Mouse (Mus musculus) liver, embryonic 14.5 days (tissue): ENCODE results near the gene Ssx2ip. TPM values are rescaled to one million over a fixed set of nuclear protein-coding genes. Genes with fewer than 3 reads are reported as not detected.

Experiments used
- ATAC-seq: fragments of 200-750 bp; cut with Nextera tagmentation; 2 replicates; pipeline ENCODE4 v1.8.0; 2017; ENCODE audit warnings: moderate number of reproducible peaks, mild to moderate bottlenecking, moderate library complexity; ENCODE audit not compliant: insufficient read depth
- DNase-seq, 3 experiments: peaks; one replicate each; pipeline ENCODE4 v3.0.0-alpha.2; 2012 to 2013; ENCODE audit warnings: low read depth in 3 of 3, low spot score in 3 of 3
- H3K27ac ChIP-seq: fragments of 300-500 bp; sonication (generic); 2 replicates; pipeline ENCODE4 v1.5.1; 2014; ENCODE audit warnings: moderate library complexity, mild to moderate bottlenecking, control low read depth, inconsistent platforms
- H3K27me3 ChIP-seq: fragments of 300-500 bp; sonication (generic); 2 replicates; pipeline ENCODE4 v1.6.1; 2014; ENCODE audit warnings: mild to moderate bottlenecking, low read length, moderate library complexity; ENCODE audit not compliant: control insufficient read depth, insufficient read depth
- H3K36me3 ChIP-seq: fragments of 300-500 bp; sonication (generic); replicated peaks from 2 replicates; pipeline ENCODE4 v1.6.1; 2014; ENCODE audit warnings: low read depth; ENCODE audit not compliant: control insufficient read depth, insufficient read depth
- H3K4me1 ChIP-seq, 2 experiments: fragments of 200-500 bp in 1 of 2; fragments of 300-500 bp in 1 of 2; sonication (generic) in 1 of 2; replicated peaks; 2 replicates each; pipeline ENCODE4 v1.6.1; 2012 to 2014; ENCODE audit warnings: antibody characterized with exemption in 1 of 2, inconsistent platforms in 1 of 2, low read length in 1 of 2; ENCODE audit not compliant: control insufficient read depth in 2 of 2, insufficient read depth in 2 of 2
- H3K4me2 ChIP-seq: fragments of 300-500 bp; sonication (generic); 2 replicates; pipeline ENCODE4 v1.6.1; 2014; ENCODE audit warnings: low read depth, mild to moderate bottlenecking, control low read depth, moderate library complexity
- H3K4me3 ChIP-seq, 2 experiments: fragments of 200-500 bp in 1 of 2; fragments of 300-500 bp in 1 of 2; sonication (generic) in 1 of 2; 2 replicates each; pipeline ENCODE4 v1.5.1; 2012 to 2014; ENCODE audit warnings: low read depth in 2 of 2, low read length in 2 of 2, mild to moderate bottlenecking in 2 of 2, control low read depth in 1 of 2, inconsistent platforms in 1 of 2, moderate library complexity in 1 of 2; ENCODE audit not compliant: insufficient read depth in 1 of 2
- H3K9ac ChIP-seq: fragments of 300-500 bp; sonication (generic); replicated peaks from 2 replicates; pipeline ENCODE4 v1.6.1; 2014; ENCODE audit warnings: mild to moderate bottlenecking, control low read depth, moderate library complexity
- H3K9me3 ChIP-seq: fragments of 300-500 bp; sonication (generic); 2 replicates; pipeline ENCODE4 v1.6.1; 2016; ENCODE audit warnings: low read length, mixed read lengths; ENCODE audit not compliant: control insufficient read depth
- CTCF ChIP-seq: IDR thresholded peaks from 2 replicates; pipeline ENCODE4 v1.5.1; 2016; ENCODE audit warnings: antibody characterized with exemption, low read depth, control low read depth
- EP300 ChIP-seq: IDR thresholded peaks from 2 replicates; pipeline ENCODE4 v1.6.1; 2016; ENCODE audit warnings: antibody characterized with exemption, low read depth
- WGBS: fragments of 180-500 bp; shearing (Covaris S2); extraction: QIAGEN DNeasy Blood & Tissue Kit; methylation state at CpG from one replicate; pipeline ENCODE4 v1.1.7; 2014; ENCODE audit not compliant: insufficient replicate concordance; 5-methylcytosine and 5-hydroxymethylcytosine counted together
- polyA plus RNA-seq, 2 experiments: library from polyadenylated mRNA; depleted of rRNA in 1 of 2; stranded (reverse) in 1 of 2; unstranded in 1 of 2; fragments of >200 nt; fragmentation: Nextera tagmentation in 1 of 2; extraction: Ambion mirVana in 1 of 2; gene quantifications; 2 replicates each; pipeline versions ENCODE4 v1.2.1 to v1.2.3; 2012 to 2014

The Ssx2ip gene
- polyA plus RNA-seq (2012; rRNA removed) (22.7 and 34.9 TPM in 2 replicates), polyA plus RNA-seq (2014; fragmentation: Nextera tagmentation; extraction: Ambion mirVana) (96.2 and 118 TPM in 2 replicates)

DNA sequence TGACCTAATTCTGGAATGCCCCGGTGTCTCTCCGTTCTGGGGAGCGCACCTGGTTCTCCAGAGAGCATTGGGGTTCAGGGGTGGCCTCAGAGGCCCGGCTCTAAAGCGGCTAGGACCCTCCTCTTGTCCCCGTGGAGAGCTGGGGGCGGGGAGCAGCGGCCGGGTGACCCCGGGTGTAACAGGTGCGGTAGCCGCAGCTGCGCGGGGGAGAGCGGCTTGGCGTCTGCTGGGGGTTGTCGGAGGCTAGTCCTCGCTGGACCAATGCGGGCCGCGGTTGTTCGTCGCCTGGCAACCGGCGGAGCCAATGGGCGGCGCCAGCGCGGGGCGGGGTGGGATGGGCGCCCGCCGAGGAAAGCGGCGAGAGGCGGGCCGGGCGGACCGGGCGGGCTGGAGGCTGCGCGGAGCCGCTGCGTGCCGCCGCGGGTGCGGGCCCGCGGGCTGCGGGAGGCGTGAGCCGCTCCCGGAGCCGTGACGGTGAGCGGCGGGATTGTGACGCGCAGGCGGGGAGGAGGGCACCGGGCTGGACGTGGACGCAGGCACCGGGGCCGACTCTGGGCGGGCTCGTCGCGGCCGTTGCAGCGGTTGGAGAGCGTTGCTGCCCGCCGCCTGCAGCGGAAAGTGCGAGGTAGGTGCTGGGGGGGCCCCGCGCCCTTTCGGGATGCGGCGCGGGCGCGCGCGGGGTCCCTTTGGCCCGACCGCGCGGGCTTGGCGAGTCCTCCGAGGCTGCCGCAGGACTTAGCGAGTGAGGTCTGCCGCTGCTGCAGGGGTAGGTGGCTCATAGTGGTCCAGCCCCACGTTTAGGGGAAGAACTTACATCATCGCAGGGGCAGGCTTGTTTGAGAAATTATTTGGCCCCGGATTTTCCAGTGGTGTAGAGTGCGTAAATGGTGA lies at the start of gene Ssx2ip:
Gene Ssx2ip (plus strand): TSS at position 332 of the 891 bp plus-strand sequence.
- no peaks in the 10 kb centered on the region for H3K9me3 ChIP-seq
- DNase-seq: peak; percentile 86 to 87 (median 86)
- peaks cover 36 to 39% of the 10 kb centered on the region in 2 experiments for H3K4me1 ChIP-seq
- peak within 1 kb of the TSS; percentile 99 for H3K27ac ChIP-seq
- H3K4me2 ChIP-seq: peak within 1 kb of the TSS; percentile 98
- peak within 1 kb of the TSS; percentile 98 to 99 for H3K4me3 ChIP-seq
- peak within 1 kb of the TSS; percentile 100 for H3K9ac ChIP-seq
- H3K36me3 ChIP-seq: peaks cover 33% of the 10 kb centered on the region
- H3K27me3 ChIP-seq: no peaks in the 10 kb centered on the region
- peak; percentile 91 for ATAC-seq
- TF ChIP-seq CTCF (no peak), EP300 (no peak)
- under 1% methylated on average over 81 of the region's 100 CpGs for WGBS

DNA sequence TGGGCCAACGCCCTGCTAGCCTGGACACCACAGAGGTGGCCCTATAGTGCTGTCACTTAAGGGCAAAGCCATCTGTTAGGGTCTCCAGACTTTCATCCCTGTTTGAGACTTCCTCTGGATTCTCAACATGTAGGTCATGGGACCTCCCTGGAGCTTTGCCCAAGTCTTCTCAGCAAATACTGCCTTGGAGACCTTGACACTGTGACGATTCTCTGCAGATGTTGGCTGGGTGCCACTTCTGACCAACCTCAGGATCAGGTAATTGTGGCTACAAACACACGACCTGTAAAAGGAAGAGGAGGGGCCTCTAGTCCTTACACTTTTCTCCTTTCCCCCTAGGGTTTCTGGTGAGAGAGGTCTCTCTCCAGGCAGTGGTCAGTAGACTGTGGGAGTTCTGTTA lies 49.3 kb upstream of the Ssx2ip start:
- no peak overlapping the region for H3K4me2 ChIP-seq
- TF ChIP-seq CTCF: no peak
- no peak for TF ChIP-seq EP300
- H3K27ac ChIP-seq: no peak overlapping the region
- H3K4me3 ChIP-seq: no peak overlapping the region
- no peaks in the 10 kb centered on the region for H3K4me1 ChIP-seq
- no peaks in the 10 kb centered on the region for H3K9me3 ChIP-seq
- WGBS: 57% methylated on average over 3 of the region's 3 CpGs
- H3K9ac ChIP-seq: no peak overlapping the region
- no peaks in the 10 kb centered on the region for H3K36me3 ChIP-seq
- no peaks in the 10 kb centered on the region for H3K27me3 ChIP-seq
- DNase-seq (no peak), ATAC-seq (no peak)

DNA sequence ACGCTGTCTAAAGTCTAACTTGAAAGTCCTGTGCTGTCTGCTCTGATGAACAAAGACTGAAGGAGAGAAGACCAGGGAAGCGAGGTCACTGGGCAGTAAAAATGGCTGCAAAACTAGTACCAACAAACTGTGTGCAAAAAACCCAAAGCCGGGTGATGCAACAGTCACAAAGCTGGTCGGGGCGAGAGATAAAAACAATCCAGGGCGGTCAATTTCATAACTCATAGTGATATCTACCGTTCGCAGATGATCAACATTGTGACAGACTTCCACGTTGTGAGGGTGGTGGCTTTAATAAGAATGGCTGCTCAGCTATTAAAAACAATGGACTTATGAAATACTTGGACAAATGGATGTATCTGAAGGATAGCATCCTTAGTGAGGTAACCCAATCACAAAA lies 39.0 kb upstream of the Ssx2ip start:
- Histone ChIP-seq H3K4me1 (peaks cover 0 to 5% of the 10 kb centered on the region in 2 experiments; a peak in 2 of 4 replicates), H3K4me3 (no peak overlapping the region), H3K27ac (no peak overlapping the region), H3K27me3 (no peaks in the 10 kb centered on the region), H3K36me3 (no peaks in the 10 kb centered on the region), H3K9me3 (no peaks in the 10 kb centered on the region), H3K9ac (no peak overlapping the region), H3K4me2 (no peak overlapping the region)
- 36% methylated on average over 9 of the region's 9 CpGs for WGBS
- TF ChIP-seq CTCF (no peak), EP300 (peak; percentile 39; the same call in 1 of the 2 replicates)
- ATAC-seq (peak; percentile 55; the same call in 1 of the 2 replicates), DNase-seq (no peak)

DNA sequence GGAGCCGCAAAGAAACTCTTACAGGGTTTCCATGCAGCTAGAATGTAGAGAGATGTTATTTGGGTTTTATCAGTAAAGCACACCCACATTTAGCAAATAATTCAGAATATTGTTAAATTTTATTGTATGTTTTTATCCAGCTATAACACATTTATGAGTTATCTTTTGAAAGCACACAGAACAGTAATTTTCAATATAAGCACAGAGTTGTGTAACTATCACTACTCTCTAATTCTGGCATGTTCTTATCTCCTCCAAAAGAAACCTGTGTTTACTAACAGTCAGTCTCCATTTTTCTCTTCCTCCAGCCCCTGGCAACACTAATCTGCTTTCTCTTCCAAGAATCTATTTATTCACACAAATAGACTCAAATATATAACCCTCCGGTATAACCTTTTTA lies 37.4 kb upstream of the Ssx2ip start:
- no peak overlapping the region for H3K9ac ChIP-seq
- no peaks in the 10 kb centered on the region for H3K27me3 ChIP-seq
- 84% methylated on average over 2 of the region's 2 CpGs for WGBS
- no peak overlapping the region for H3K4me2 ChIP-seq
- ATAC-seq (no peak; the same call in 1 of the 2 replicates), DNase-seq (no peak)
- H3K9me3 ChIP-seq: no peaks in the 10 kb centered on the region
- H3K27ac ChIP-seq: no peak overlapping the region
- peaks cover 0 to 5% of the 10 kb centered on the region in 2 experiments; a peak in 2 of 4 replicates for H3K4me1 ChIP-seq
- H3K4me3 ChIP-seq: no peak overlapping the region
- H3K36me3 ChIP-seq: no peaks in the 10 kb centered on the region
- peak; percentile 25; the same call in 1 of the 2 replicates for TF ChIP-seq EP300
- TF ChIP-seq CTCF: no peak

DNA sequence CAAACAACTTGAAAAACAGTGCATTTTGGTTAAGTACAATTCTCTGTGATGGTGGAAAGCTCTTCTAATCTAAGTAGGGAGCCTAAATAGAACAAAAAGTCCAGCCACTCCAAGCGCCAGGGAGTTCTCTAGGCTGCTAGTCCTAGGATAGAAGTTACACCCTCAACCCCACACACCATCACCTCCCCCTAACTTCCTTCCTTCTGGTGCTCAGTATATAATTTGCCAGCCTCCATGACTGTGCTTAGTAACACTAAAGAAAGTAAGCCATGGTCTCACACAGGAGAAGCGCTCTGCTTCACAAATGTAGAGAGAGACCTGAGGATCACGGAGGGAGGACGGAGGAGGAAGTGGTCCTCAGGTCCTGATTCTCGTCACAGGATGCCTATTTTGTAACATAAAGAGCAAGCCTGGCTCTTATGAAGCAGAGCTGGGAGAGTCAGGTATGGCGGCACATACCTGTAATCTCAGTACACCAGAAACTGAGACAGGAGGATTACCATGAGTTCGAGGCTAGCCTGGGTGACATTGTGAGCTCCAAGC lies 33.8 kb upstream of the Ssx2ip start:
- no peak for ATAC-seq
- Histone ChIP-seq H3K36me3 (no peaks in the 10 kb centered on the region), H3K9me3 (no peaks in the 10 kb centered on the region), H3K4me1 (peaks cover 6 to 7% of the 10 kb centered on the region in 2 experiments), H3K4me2 (no peak overlapping the region), H3K4me3 (no peak overlapping the region), H3K27ac (no peak overlapping the region), H3K9ac (no peak overlapping the region), H3K27me3 (no peaks in the 10 kb centered on the region)
- WGBS: 68% methylated on average over 7 of the region's 7 CpGs
- TF ChIP-seq CTCF (no peak), EP300 (no peak)
- no peak for DNase-seq
